Mouse (Mus musculus): ENCODE results near the gene Gli2.

Gene Gli2

GRCm38 (mm10) chr1:119003852-119004398 is 49.5 kb downstream of the Gli2 start:
- ATAC-seq (ENCODE audit: insufficient number of reproducible peaks, low FRiP score, low TSS enrichment): no peak

DNA sequence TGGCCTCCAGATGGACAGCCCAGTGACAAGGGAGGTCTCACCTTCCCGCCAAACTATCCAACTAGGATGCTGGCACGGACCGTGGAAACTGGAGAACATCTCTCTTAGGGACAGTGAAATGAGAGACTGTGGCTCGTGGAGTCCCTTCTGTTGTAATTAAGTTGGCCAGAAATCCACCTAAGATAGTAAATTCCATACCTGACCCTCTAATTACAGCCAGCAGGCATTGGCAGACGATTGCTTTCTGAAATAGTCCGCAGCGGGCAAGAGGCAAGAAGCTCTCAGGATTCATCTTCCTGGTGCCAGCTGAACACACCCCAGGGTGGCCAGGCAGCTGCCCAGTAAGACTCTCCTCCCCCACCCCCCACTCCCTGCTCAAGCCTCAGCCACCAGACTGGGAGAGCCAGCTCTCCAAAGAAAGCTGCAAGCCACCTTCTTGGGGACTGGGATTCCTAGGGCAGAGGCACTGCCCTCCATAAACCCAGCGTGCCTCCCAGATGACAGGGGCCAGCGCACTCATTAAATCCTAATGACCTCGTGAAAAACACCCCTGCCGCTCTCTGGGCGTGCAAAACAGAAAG is 51.9 kb downstream of the Gli2 start:
- ATAC-seq (ENCODE audit: insufficient number of reproducible peaks, low FRiP score, low TSS enrichment): peak; percentile 80

DNA sequence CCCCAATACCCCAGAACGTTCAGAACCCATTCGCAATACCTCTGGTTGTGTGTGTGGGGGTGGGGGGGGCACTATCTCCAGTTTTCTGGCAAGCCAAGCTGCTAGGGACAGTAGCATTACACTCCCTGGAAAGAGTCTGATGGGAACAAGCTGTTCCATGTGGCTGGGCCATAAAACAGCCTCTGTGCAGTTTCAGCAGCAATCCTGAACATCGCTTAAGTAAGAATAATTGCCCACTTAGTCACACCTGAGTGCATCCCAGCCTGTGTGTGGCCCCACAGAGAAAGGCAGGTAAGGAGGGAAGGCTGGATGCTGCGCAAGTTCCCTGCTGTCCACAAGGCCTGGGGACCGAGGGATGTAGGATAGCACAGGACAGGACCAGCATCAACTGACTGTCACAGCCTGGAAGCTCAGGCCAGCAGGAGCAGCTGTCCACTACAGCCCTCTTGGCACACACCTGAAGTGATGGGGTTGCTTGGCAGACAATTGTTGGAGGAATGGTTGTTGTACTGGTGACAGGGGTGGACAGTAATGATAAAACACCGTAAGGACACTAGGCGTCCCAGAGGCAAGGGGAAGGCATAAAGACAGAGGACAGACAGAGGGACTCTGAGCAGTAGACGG is 58.8 kb downstream of the Gli2 start:
- no peak for ATAC-seq (ENCODE audit: insufficient number of reproducible peaks, low FRiP score, low TSS enrichment)

GRCm38 (mm10) chr1:118993775-118994174 is 59.6 kb downstream of the Gli2 start:
- no peak for ATAC-seq (ENCODE audit: insufficient number of reproducible peaks, low FRiP score, low TSS enrichment)

DNA sequence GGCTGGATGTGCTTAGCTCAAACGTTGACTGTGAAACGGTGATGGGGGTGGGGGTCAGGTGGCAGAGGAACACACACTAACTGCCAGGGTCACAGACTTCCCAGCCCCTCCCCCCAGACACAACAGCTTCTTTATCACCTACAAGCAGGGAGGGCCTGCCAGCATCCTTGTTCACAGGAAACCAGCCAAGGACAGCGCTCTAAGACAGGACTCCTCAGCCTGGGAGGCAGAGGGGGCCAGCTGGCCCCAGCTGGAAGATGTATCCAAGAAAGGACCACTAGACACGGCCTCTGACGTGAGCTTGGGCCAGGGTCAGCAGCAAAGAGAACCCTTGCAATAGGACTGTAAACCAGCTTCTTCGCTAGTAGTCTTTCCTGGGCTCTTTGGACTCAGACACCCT is 65.1 kb downstream of the Gli2 start:
- ATAC-seq (ENCODE audit: insufficient number of reproducible peaks, low FRiP score, low TSS enrichment): no peak

GRCm38 (mm10) chr1:118987538-118987937 is 65.9 kb downstream of the Gli2 start:
- ATAC-seq (ENCODE audit: insufficient number of reproducible peaks, low FRiP score, low TSS enrichment): no peak

DNA sequence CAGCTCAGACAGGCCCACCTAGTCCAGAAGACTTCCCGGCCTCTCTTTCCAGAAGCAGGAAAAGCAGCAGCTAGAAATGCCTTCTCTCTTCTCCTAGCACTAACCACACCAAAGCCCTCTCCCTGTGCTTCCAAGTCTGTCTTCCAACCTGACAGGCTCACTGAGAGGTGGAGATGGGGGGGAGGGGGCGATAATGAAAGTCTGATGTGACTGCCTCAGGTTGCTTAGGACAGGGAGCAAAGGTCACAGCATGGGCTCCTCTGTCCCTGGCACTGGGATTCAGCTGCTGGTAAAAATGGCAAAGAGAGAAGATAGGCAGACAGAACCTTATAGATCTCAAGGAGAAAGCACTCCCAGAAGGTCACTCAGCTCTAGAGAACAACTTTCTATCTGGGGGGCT is 70.0 kb downstream of the Gli2 start:
- no peak for ATAC-seq (ENCODE audit: insufficient number of reproducible peaks, low FRiP score, low TSS enrichment)

DNA sequence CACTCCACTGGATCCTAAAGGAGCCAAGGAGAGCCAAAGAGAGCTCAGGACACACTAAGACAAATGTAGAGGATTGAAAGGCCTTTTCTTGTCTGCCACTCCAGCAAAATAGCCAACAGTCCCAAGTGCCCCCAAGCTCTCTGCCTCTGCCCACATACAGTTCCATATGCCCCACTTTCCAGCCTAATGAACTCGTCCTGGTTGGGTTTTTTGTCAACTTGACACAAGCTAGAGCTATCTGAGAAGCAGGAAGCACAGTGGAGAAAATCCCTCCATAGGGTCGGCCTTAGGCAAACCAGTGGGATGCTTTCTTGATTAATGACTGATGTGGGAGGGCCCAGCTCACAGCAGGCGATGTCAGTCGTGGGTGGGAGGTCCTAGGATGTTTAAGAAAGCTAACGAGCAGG is 70.6 kb downstream of the Gli2 start:
- no peak for ATAC-seq (ENCODE audit: insufficient number of reproducible peaks, low FRiP score, low TSS enrichment)

DNA sequence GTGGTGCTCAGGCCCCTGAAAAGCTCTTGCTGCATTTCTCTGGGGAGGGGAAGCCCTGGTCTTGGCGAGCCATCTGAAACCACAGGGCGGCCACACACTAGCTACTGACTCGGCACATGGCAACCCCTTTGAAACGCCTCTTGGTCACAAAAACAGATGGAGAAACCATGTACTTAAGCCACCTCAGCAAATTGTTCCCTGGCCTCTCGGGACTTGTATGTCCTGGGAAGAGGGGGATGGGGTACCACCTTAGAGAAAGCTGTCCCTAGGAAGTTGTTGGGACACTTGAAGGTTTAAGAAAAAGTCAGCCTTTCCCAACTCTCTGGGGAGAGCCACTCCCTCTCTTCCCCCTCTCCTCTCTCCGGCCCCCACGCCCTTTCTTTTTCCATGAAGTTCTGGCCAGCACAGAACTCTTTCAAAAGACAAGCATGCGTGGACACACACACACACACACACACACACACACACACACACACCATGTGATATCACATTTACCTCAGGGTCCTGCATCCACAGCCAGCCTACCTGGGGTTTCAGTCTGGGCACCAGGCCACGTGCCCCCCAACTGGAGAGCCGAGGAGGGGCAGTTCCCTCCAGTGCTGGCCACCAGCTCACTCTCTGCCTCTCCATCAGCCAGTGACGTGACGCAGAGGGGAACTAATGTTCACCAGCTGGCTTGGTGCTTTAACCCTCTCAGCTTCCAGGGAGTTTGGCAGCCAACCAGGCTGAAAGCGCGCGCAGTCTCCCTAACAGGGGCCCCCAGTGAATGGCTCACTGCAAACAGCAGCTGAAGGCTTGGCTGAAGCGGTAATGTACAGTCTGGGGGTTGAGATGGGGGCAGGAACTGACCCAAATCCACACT is 71.2 kb downstream of the Gli2 start:
- no peak for ATAC-seq (ENCODE audit: insufficient number of reproducible peaks, low FRiP score, low TSS enrichment)

DNA sequence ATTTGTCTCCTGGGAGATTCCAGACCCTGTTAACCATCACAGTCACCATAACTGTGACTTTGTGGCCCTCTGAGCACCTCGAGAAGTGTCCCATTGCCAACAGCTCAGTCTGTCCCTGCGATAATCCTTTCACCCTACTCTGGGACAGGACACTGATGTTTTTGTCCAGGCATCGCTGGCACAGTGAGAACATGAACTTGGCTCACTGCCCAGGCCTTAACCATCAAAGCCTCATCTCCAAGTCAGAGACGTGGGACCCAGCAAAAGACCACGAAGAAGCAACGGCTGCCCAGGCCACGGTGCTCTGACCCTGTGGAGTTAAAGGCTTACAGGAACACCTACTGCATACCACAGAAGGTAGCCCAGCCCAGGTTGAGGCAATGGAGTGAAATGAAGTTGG is 72.8 kb downstream of the Gli2 start:
- no peak for ATAC-seq (ENCODE audit: insufficient number of reproducible peaks, low FRiP score, low TSS enrichment)

DNA sequence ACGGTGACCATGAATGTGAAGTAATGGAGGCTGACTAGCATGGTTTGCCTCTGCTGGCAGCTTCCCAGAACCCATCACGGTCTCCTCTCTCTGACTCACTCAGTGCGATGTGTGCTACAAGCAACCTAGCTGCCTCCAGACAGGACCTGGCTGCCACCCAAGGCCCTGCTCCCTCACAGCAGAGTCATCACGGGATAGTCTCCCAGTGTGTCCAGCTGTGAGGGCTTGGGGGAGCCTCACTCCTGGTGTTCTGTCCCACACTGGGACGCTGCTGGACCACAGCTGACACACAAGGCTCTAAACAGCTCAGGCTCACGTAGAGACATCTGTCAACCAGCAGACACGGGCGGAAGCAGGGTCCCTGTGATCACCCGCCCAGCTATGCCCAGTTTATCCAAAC is 76.8 kb downstream of the Gli2 start:
- ATAC-seq (ENCODE audit: insufficient number of reproducible peaks, low FRiP score, low TSS enrichment): no peak

DNA sequence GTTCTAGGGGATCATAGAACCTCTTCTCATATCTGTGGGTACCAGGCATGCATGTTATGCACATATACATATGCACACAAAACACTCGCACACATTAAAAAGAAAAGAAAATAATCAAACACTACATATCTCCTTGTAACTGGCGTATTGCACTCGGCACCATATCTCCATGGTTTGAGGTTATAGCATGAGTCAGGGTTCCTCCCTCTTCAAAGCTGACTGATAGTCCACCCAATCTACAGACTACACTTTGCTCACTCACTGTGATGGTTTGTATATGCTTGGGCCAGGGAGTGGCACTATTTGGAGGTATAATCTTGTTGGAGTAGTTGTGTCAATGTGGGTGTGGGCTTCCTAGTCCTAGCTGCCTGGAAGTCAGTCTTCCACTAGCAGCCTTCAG is 78.0 kb downstream of the Gli2 start:
- ATAC-seq (ENCODE audit: insufficient number of reproducible peaks, low FRiP score, low TSS enrichment): no peak

DNA sequence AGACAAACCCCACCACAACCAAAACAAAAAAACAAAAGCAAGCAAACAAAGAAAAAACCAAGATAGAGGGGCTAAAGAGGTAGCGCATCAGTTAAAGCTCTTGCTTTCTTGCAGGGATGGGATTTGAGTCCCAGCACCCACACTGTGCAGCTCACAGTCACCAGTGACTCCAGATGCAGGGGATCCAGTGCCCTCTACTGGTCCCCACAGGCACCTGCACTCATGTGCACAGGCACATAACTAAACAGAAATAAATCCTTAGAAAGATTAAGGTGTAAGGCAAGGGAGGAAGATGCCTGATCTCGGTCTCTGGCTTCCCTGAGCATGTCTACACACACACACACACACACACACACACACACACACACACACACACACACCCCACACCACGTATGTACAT is 83.4 kb downstream of the Gli2 start:
- ATAC-seq (ENCODE audit: insufficient number of reproducible peaks, low FRiP score, low TSS enrichment): no peak

DNA sequence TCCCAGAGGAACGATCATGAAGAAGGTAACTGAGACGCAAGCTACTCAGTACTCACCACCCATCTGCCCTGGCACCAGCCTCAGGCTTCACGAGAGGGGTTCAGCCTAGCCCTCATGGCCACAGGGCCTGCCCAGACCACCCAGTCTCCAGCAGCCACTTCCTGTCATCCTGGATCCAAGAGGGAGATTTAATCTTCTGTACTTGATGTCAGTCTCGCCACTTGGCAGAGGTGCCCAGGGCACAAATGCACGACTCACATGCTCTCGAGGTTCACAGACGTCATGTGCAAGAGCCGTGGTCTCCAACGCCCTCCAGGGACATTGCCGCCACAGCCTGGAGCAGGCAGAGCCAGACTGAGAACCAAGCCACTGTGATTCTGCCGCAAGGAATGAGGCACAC is 84.0 kb downstream of the Gli2 start:
- no peak for ATAC-seq (ENCODE audit: insufficient number of reproducible peaks, low FRiP score, low TSS enrichment)

DNA sequence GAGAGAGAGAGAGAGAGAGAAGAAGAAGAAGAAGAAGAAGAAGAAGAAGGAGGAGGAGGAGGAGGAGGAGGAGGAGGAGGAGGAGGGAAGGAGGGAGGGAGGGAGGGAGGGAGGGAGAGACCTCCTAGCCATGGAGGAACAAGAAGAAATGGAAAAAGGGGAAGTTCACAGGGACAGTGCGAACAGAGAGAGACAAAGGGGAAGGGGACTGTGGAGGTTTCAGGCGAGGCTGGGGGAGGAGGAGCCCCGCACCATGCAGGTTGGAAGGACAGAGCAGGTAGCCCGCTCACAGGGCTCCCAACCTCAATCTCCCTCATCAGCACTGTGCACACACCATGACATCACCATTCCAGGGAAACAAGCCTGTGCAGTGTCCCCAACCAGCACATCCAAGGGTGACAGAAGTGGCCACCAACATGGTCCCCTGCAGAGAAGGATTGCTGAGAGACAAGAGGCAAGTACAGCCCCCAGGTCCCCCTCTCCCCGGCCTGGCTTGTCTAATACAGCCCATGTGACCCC is 84.7 kb downstream of the Gli2 start:
- no peak for ATAC-seq (ENCODE audit: insufficient number of reproducible peaks, low FRiP score, low TSS enrichment)

DNA sequence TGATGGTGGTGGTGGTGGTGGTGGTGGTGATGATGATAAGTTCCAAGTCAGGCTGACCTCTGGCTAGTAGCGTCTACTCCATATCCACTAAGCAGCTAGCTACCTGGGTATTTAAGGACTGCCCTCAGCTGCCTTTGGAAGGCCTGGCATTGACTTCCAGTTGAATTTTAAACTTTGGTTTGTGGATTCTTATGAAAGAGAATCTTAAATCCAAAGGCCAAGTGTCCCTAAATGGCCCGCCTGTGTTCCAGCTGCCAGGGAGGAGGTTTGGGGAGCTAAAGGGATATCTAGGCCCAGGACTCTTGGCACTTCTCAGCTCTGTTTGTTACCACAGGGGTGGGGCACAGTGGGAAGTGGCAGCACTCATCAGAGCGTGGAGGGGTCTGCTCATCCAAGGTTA is 85.4 kb downstream of the Gli2 start:
- no peak for ATAC-seq (ENCODE audit: insufficient number of reproducible peaks, low FRiP score, low TSS enrichment)

GRCm38 (mm10) chr1:118967281-118967680 is 86.1 kb downstream of the Gli2 start:
- ATAC-seq (ENCODE audit: insufficient number of reproducible peaks, low FRiP score, low TSS enrichment): no peak

GRCm38 (mm10) chr1:118958644-118959043 is 94.8 kb downstream of the Gli2 start:
- no peak for ATAC-seq (ENCODE audit: insufficient number of reproducible peaks, low FRiP score, low TSS enrichment)

- no peak for ATAC-seq (ENCODE audit: insufficient number of reproducible peaks, low FRiP score, low TSS enrichment)
Observed at GRCm38 (mm10) chr1:118955791-118956190, 97.6 kb downstream of the Gli2 start.

- no peak for ATAC-seq (ENCODE audit: insufficient number of reproducible peaks, low FRiP score, low TSS enrichment)
Observed at GRCm38 (mm10) chr1:118954434-118955301, 98.8 kb downstream of the Gli2 start.
